Mouse (Mus musculus): ENCODE data around the gene Wdr81. TPM values are rescaled to one million over a fixed set of nuclear protein-coding genes. Genes with fewer than 3 reads are reported as not detected.

Wdr81 gene
- total RNA-seq, 2 experiments from 2014 or later, result 11.5 to 15.3 TPM

DNA sequence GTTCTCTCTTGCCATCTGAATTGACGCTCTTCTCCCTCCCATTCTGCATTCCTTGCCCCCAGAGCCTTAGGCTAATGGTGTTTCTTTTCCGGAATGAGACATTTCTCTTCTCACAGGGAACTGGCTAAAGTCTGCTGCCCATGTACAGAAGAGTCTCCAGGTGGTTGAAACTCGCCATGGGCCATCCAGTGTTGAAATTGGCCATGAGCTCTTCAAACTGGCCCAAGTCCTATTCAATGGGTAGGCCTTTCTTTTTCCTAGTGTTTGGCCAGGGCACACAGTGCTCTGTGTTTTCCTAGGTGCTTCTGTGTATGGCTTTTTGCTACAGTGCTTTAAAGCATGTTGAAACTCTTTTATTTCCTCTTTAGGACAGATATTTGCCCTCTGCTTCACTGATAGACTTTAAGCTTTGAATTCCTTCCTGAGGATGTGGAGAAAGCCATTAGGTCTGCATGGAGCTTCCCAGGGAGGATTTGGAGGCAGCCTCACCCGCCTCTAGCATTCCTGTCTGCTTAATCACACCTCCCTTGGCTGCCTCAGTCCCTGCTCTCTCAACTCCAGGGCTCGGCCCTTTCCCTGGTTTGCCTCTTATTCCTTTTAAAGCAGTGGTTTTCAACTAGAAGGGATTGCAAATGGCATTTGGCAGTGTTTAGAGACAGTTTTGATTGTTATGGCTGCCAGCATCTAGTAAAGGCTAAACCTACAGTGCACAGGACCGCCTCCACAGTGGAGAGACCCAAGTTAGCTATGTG lies 51.0 kb downstream of the Wdr81 start:
- no peak for DNase-seq (ENCODE audit: low spot score in 2 of 2)

DNA sequence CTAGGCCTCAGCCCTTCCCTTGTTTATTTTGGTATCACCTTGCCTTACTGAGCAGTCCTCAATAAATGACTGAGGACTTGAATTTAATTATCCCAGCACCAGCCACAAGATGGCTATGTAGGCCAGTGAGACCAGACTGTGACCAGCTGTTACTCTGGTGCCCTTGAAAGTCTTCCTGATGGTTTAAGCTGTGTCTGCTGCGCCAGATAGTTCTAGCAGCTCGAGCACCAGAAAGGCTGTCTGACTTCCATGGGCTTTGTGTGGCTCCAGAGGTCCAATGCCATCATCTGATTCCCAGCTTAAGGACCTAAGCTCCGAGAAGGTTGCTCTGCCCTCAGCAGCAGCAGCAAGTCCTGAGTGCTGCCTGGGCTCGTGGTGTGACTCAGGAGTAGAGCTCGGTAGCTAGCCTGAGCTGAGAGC lies 52.2 kb downstream of the Wdr81 start:
- peak in 1 of 2 experiments; percentile 32 for DNase-seq (ENCODE audit: low spot score in 2 of 2)

DNA sequence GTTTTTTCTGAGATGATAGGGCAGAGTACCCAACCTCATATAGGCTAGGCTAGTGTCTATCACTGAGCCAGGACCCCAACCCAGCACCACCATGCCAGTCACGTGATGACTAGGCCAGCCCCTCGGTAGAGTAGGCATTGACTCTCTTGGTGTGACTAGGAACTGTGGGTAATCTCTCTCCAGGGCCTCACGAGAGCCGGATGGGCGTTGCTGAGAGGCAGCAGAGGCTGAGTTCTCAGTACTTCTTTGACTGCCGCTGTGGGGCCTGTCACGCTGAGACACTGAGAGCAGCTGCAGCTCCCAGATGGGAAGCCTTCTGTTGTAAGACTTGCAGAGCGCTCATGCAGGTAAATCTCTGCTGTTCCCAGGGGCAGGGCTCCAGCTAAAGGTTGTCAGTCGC lies 54.4 kb downstream of the Wdr81 start:
- DNase-seq (ENCODE audit: low spot score in 2 of 2), result no peak

DNA sequence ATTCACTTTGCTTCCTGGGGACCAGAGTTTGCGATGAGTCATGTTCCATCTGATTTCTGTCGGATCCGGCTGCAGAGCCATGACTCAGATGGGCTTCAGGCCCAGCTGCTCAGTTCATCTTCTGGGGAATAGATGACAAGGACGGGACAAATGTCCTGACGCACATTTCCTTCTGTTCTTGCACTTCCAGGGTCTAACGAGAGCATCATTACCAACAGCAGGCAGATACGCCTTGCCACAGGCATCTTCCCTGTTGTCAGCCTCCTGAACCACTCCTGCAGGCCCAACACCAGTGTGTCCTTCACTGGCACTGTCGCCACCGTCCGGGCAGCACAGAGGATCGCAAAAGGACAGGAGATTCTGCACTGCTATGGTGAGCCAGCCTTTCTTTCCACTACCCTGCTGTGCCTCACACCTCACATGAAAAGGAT lies 55.1 kb downstream of the Wdr81 start:
- peak in 1 of 2 experiments; percentile 23 for DNase-seq (ENCODE audit: low spot score in 2 of 2)

DNA sequence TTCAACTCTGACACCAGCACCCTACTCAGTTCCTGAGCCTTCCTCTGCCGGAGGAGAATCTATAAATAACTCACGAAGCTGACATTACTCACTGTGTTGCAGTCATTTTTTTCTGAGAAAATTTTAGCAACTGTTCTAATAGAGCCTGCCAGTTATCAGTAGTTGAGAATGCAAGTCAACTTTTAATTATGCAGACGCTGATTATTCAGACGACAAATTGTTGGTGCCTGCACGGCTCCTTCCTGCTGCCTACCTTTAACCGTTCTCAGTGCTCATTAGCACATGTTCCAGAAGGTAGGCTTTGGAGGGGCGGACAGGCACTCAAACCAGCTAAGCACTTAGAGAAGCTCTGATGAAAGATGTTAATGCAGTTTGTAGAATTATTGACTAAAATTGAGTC lies 57.1 kb downstream of the Wdr81 start:
- no peak for DNase-seq (ENCODE audit: low spot score in 2 of 2)

DNA sequence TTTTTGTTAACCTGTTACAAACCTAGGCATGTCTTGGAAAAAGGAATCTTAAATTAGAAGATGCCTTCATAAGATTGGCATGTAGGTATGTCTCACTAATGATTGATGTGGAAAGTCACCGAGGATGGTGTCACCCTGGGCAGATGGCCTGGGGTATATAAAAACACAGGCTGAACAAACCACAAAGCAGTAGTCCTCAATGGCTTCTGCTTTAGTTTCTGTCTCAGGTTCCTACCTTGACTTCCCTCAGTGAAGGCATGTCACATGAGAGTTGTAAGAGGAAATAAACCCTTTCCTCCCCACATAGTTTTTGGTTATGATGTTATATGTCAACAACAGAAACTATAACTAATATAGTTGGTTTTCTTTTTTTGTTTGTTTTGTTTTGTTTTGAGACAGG lies 58.9 kb downstream of the Wdr81 start:
- no peak for DNase-seq (ENCODE audit: low spot score in 2 of 2)

Small RNA genes lying within 50 kb of the gene (microRNA-seq; reads per million reads assigned to microRNA genes)
- gene Mir22 (ENCODE audit: borderline number of aligned reads in 2 of 2), result 8,635 to 19,511 reads per million in 2 experiments

Other genes starting within 250 kb of the Wdr81 start
- 10 to 100 TPM; 39.7 to 42.2 TPM for gene Rpa1, start 106.4 kb downstream of the Wdr81 start, total RNA-seq (2021)
- gene Smyd4, start 106.3 kb downstream of the Wdr81 start, total RNA-seq (2021), result 1 to 10 TPM; 6.6 to 7.9 TPM
- 10 to 100 TPM; 13.7 to 28.0 TPM for gene Serpinf1, start 32.0 kb downstream of the Wdr81 start, total RNA-seq (2021)
- gene Serpinf2, start 15.1 kb downstream of the Wdr81 start, total RNA-seq (2021), result not detected
- 1 to 10 TPM; 8.1 to 9.1 TPM for gene Tlcd2, start 7.0 kb upstream of the Wdr81 start, total RNA-seq (2021)
- gene Prpf8, start 32.1 kb upstream of the Wdr81 start, total RNA-seq (2021), result 100 to 1,000 TPM; 118 to 147 TPM
- 10 to 100 TPM; 11.5 to 20.8 TPM for gene Rilp, start 55.4 kb upstream of the Wdr81 start, total RNA-seq (2021)
- 1 to 10 TPM; 7.5 TPM for gene Scarf1, start 58.8 kb upstream of the Wdr81 start, total RNA-seq (2021)
- gene Slc43a2, start 77.0 kb upstream of the Wdr81 start, total RNA-seq (2021), result 10 to 100 TPM; 22.8 to 29.1 TPM
- 100 to 1,000 TPM; 152 to 175 TPM for gene Pitpna, start 133.4 kb upstream of the Wdr81 start, total RNA-seq (2021)
- 10 to 100 TPM; 24.9 to 36.9 TPM for gene Inpp5k, start 176.3 kb upstream of the Wdr81 start, total RNA-seq (2021)
- 100 to 1,000 TPM; 144 to 160 TPM for gene Myo1c, start 195.8 kb upstream of the Wdr81 start, total RNA-seq (2021)
- gene Crk, start 224.5 kb upstream of the Wdr81 start, total RNA-seq (2021), result 100 to 1,000 TPM; 115 to 132 TPM

Measured in adrenal gland, adult 18-20 months (tissue).